Mouse (Mus musculus) spleen, postnatal 36 days (tissue): ENCODE measurements around the gene Gabpb1.
"Not testable (repeated sequence)": the region's sequence is repeated elsewhere in the genome, so short reads cannot be mapped to it uniquely, and the experiment has no call there.

Experiments
- DNase-seq, 2 experiments: peaks; one replicate each; pipeline ENCODE4 v3.0.0; 2022; ENCODE audit warnings: low spot score in 2 of 2, mixed read lengths in 1 of 2

Gene Gabpb1

DNA sequence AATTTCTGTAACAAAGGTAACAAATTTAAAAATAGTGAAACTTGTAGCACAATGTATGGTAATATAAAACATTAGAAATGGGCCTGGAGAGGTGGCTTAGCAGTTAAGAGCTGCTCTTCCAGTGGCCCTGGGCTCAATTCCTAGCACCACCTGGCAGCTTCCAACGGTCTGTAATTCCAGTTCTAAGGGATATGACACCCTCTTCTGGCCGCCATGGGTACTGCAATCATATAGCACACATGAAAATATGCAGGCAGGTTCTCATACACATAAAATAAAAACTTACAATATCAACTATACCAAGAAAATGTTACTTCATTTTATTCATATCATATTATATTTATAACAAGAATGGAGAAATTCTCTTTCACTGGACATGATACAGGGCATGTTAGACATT is 35.8 kb downstream of the Gabpb1 start:
- DNase-seq, result no peak

GRCm38 (mm10) chr2:126635939-126636823 is 40.0 kb downstream of the Gabpb1 start:
- DNase-seq, result no peak

- DNase-seq, result no peak
These were observed 43.0 kb downstream of the Gabpb1 start for GRCm38 (mm10) chr2:126633165-126633564.

DNA sequence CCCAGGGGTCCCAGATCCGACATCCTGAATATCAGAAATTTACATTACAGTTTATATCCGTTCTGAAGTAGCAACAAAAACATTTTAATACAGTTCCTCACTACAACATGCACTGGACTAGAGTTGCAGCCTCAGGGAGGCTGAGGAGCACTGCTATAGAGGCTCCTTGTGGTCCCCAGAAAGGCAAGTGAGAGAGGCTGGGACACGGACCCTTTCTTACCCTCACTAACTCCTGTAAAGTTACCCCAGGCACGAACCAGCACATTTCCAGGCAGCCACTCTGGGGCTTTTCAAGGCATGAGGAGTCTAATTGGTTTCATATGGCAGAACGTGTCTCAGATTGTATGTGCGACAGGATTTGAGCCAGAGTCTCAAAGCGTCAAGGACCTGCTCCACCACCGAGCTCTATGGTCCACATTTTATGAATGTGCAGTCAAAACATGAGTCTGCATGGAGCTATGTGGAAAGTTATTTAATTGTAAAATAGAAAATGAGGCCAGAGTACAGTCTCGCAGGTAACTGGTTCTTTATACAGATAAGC is 47.6 kb downstream of the Gabpb1 start:
- no peak for DNase-seq

GRCm38 (mm10) chr2:126623138-126623537 is 53.0 kb downstream of the Gabpb1 start:
- DNase-seq, result no peak

- no peak for DNase-seq
These were observed 53.7 kb downstream of the Gabpb1 start for GRCm38 (mm10) chr2:126622455-126622854.

GRCm38 (mm10) chr2:126619249-126619704 is 56.9 kb downstream of the Gabpb1 start, which contains the start of gene Hdc:
Hdc (minus strand) TSS chr2:126619299.
- no peak for DNase-seq

DNA sequence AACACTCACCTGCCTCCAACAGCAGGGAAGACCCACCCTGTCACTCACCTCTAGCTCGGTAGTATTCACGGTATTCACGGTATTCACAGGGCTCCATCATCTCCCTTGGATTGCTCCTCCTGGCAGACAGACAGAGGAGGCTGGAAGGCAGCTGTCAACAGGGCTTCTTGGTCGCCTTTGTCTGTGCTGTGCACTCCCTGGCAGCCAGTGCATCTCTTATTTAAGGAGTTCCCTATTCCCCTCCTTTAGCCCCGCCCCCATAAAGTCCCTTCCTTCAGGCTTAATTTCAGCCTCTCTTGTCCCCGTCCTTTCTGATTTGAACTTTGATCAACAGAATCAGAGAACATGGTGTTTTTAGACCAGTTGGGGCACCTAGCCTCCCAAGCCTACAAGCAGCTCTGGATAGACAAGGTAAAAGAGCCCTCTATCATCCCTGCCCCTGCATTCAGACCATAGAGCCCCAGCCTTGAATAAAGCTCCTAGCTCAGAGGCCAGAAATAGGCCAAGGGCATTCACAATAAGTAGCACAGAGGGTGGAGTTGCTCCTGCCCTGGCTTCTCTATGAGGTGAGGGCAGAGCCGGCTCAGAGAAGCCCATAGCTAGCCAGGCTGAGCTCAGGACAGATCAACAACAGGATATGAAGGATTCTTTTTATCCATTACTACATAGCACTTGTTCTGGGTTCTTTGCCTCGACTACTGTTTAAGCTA is 57.5 kb downstream of the Gabpb1 start:
- DNase-seq, result no peak

GRCm38 (mm10) chr2:126615355-126615754 is 60.8 kb downstream of the Gabpb1 start:
- no peak for DNase-seq

DNA sequence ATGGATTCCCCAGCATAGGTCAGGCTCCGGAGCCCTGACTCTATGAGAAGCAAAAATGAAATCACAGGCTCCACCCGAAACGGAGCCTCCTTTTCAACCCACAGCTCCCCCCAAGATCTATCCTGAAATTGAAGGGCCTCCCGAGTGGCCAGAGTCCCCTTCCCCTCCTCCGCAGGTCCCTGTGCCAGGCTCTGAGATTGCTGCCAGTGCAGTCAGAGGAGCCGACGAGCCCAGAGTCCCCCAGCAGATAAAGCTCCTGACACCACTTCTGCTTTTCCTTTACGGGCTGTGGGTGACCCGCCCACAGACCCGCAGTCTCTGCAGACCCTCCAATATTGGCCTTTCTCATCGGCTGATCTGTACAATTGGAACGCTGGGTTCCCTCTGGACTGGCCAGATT is 66.5 kb downstream of the Gabpb1 start:
- DNase-seq, result not testable (repeated sequence)

DNA sequence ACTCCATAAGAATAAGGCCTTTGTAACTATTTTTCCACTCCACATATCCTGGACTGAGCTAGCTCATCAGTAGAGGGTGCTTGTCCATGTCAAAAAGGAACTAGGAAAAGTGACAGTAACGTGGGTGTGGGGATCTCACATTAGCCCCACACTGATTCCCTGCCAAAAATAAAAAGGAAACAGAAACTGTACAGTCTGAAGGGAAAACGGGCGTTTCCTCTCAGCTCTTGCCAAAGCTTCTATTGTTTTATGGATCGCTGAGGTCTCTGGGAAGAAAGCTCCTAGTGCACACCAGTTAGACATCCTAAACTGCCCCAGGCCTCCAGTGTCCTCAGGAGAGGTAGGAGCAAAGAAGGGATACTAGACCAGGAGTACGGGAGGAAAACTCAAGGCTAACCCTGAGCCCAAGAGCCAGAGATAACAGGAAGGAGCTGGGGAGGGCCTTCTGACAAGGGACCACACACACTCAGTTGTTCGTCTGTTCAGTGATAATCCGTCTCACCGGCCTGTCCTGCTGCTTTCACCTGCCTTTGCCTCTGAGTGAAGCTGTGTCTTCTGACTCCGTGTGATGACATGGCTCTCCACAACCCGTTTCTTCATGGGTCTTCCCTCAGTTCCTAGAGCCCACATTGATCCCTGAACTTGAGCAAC is 68.5 kb downstream of the Gabpb1 start:
- DNase-seq, result no peak

GRCm38 (mm10) chr2:126606688-126607062 is 69.5 kb downstream of the Gabpb1 start:
- no peak for DNase-seq

- peak; percentile 33 to 48 for DNase-seq
These were observed 70.0 kb downstream of the Gabpb1 start for GRCm38 (mm10) chr2:126606061-126606687.

DNA sequence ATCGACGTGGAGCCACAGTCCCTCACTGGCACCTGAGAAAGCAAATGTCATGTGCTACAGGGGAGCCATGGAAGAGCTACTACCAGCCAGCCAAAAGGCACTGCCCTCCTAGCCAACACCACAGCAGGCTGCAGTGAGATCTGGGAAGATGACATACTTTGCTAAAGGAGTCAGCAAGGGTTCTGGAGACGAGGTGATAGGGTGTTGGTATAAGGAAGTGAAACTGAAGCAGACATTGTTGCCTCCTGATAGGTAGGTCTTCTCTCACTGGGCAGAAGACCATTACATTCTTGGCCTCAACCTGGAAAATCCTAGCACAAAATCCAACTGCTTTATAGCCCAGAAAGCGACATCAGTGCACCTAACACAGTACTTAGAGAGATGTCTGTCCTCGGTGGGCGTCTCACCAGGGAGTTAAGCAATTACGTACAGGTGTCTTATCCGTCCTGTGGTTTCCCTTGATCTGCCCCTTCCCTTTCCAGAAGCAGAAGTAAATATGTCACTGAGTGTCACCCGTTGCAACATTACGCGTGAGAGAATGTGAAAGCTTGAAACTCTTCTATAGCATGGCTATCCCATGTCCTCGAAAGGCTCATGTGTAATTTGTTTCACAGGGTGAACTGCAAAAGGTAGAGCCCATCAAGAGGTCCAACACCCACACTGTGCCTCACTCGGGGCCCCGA is 74.1 kb downstream of the Gabpb1 start:
- peak; percentile 21 to 31 for DNase-seq

GRCm38 (mm10) chr2:126600533-126600932 is 75.6 kb downstream of the Gabpb1 start:
- DNase-seq, result no peak

GRCm38 (mm10) chr2:126599005-126599404 is 77.1 kb downstream of the Gabpb1 start:
- no peak for DNase-seq

- no peak for DNase-seq
These were observed 77.8 kb downstream of the Gabpb1 start for GRCm38 (mm10) chr2:126598359-126598758.

DNA sequence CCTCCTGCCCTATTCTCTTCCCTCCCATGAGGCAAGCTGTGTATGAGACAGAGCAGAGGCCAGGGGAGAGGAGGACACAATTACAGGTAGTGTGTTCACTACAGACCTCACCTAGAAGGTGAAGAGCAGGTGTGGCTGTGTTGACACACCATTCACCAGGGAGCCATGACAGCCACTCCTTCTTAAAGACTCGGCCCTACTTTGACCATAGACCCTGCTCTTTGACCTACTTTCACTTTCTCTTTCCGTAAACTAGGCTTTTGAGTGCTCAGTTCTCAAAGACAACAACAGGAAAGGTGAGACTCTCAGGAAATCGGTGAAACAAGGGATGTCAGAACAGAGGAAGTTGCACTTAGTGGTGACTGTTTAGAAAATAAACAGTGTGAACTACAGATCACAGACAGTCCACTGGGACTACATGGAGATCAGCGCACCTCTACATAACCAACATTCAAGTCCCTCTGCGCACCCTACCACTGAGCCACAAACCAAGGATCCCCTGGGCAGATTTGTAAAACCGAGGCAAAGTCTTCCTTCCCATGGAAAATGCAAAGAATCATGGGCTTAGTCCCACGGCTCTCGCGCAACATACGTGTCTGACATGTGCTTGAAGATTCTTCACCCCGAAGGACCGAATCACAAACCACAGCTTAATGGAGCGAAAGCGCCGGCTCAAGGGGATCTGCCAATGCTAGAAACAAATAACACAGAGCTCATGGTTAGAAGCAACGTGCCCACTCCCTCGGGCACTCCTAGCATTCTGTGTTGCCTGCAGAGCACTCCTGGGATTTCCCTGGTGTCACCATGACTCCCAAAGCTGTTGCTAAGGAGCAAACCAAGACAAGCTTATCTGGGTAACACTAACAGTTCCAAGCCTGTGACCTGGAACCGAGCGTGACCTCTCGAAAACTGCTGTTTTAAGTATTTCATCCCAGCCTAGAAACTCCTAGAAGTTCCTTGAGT is 78.6 kb downstream of the Gabpb1 start:
- DNase-seq, result peak; percentile 11 to 29

DNA sequence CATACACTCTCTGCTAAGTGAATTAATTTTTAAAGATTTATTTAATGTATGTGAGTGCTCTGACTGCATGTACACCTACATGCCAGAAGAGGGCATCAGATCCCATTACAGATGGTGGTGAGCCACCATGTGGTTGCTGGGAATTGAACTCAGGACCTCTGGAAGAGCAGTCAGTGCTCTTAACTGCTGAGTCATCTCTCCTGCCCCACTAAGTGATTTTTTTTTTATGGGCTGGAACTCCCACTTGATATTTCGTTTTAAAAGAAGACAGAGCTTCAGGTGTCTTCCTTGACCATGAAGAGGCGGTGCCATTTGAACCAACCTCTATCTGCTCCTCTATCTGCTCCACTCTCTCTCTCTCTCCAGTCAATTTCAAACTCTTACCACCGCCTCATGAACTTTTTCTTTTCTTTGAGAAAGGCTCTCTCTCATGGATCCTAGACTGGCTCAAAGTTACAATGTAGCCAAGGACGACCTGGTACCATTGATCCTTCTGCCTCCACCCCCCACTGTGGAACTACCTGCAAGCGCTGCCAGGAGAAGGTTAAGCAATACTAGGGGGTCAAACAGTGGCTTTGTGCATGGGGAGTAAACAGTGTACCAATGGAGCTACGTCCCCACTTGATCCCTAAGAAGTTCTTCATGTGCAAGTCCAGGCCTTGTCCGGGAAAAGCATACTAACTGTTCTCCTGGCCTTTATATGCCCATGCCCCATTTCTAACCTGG is 79.6 kb downstream of the Gabpb1 start:
- no peak for DNase-seq
